Mouse (Mus musculus) spleen, adult 2 months (tissue): Measurements from ENCODE around the gene Esam.

Source experiments
- CTCF ChIP-seq: fragments of 200-500 bp; IDR thresholded peaks from 2 replicates; pipeline ENCODE4 v1.5.1; 2011; ENCODE audit warnings: mild to moderate bottlenecking, inconsistent platforms; ENCODE audit not compliant: insufficient read depth, insufficient read length, insufficient replicate concordance; ENCODE audit errors: extremely low read depth
- POLR2A ChIP-seq: fragments of 200-500 bp; IDR thresholded peaks from 2 replicates; pipeline ENCODE4 v1.6.1; 2011; ENCODE audit warnings: low read depth, low read length, inconsistent platforms

GRCm38 (mm10) chr9:37545847-37546452 lies 18.1 kb downstream of the Esam start:
- TF ChIP-seq CTCF = no peak
- TF ChIP-seq POLR2A = no peak
